Mouse (Mus musculus) heart, postnatal 0 days (tissue): ENCODE results near the gene Pdyn. TPM values are rescaled to one million over a fixed set of nuclear protein-coding genes. Genes with fewer than 3 reads are reported as not detected.

ENCODE experiments used
- ATAC-seq: fragments of 200-750 bp; cut with Nextera tagmentation; 2 replicates; pipeline ENCODE4 v1.8.0; 2017; ENCODE audit warnings: low read depth, moderate number of reproducible peaks, moderate library complexity; ENCODE audit not compliant: insufficient read depth
- DNase-seq: peaks from one replicate; pipeline ENCODE4 v3.0.0-alpha.2; 2016; ENCODE audit warnings: low spot score
- H3K27ac ChIP-seq: fragments of 300-500 bp; sonication (generic); 2 replicates; pipeline ENCODE4 v1.5.1; 2014; ENCODE audit warnings: low read depth, mild to moderate bottlenecking
- H3K27me3 ChIP-seq: fragments of 300-500 bp; sonication (generic); 2 replicates; pipeline ENCODE4 v1.6.1; 2014; ENCODE audit warnings: low read length, mixed read lengths; ENCODE audit not compliant: control insufficient read depth, insufficient read depth
- H3K36me3 ChIP-seq: fragments of 300-500 bp; sonication (generic); replicated peaks from 2 replicates; pipeline ENCODE4 v1.6.1; 2014; ENCODE audit warnings: low read length, mixed read lengths; ENCODE audit not compliant: control insufficient read depth, insufficient read depth
- H3K4me1 ChIP-seq: fragments of 300-500 bp; sonication (generic); 2 replicates; pipeline ENCODE4 v1.6.1; 2014; ENCODE audit warnings: antibody characterized with exemption; ENCODE audit not compliant: control insufficient read depth, insufficient read depth
- H3K4me2 ChIP-seq: fragments of 300-500 bp; sonication (generic); 2 replicates; pipeline ENCODE4 v1.6.1; 2014; ENCODE audit warnings: low read depth, mild to moderate bottlenecking, low read length, moderate library complexity
- H3K4me3 ChIP-seq: fragments of 300-500 bp; sonication (generic); 2 replicates; pipeline ENCODE4 v1.5.1; 2014; ENCODE audit warnings: low read depth, low read length
- H3K9ac ChIP-seq: fragments of 300-500 bp; sonication (generic); replicated peaks from 2 replicates; pipeline ENCODE4 v1.6.1; 2014; ENCODE audit warnings: low read depth, low read length, mixed read lengths
- H3K9me3 ChIP-seq: fragments of 300-500 bp; sonication (generic); replicated peaks from 2 replicates; pipeline ENCODE4 v1.6.1; 2016; ENCODE audit warnings: low read length; ENCODE audit not compliant: control insufficient read depth
- CTCF ChIP-seq: IDR thresholded peaks from 2 replicates; pipeline ENCODE4 v1.5.1; 2016; ENCODE audit warnings: antibody characterized with exemption, control low read depth, low read depth
- EP300 ChIP-seq: IDR thresholded peaks from 2 replicates; pipeline ENCODE4 v1.6.1; 2016; ENCODE audit warnings: antibody characterized with exemption, low read depth
- WGBS: fragments of 180-500 bp; shearing (Covaris S2); extraction: QIAGEN DNeasy Blood & Tissue Kit; methylation state at CpG from one replicate; pipeline ENCODE4 v1.1.7; 2014; 5-methylcytosine and 5-hydroxymethylcytosine counted together
- polyA plus RNA-seq: library from polyadenylated mRNA; unstranded; fragments of >200 nt; fragmentation: Nextera tagmentation; extraction: Ambion mirVana; gene quantifications from 2 replicates; pipeline ENCODE4 v1.2.1, GENCODE M21; 2015
- total RNA-seq: library from RNA; depleted of rRNA; stranded (reverse); fragments of >200 nt; gene quantifications from 2 replicates; pipeline ENCODE4 v1.2.3, GENCODE M21; 2014; ENCODE audit warnings: low replicate concordance

The Pdyn gene
- total and polyA plus RNA-seq, 2 experiments from 2014 or later = 0.04 TPM; not detected in 1

DNA sequence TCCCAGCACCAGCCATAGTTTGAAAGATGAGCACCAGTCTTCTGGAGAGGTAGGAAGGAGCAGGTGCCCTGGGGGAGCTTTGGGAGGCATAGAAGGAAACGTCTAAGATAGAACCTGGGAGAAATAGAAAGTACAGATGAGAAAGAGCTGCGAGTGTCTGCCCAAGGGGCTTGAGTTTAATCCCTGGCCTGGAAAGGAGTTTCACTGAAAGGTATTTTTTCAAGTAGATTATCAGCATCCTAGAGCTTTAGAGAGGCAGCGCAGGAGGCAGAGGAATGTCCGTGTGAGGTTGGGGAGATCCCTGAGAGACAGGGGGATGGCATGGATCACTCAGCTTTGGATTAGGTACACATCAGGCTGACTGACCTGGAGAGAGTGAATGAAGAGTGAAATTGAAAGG is 27.7 kb downstream of the Pdyn start:
- WGBS = 56% methylated on average over 4 of the region's 4 CpGs

DNA sequence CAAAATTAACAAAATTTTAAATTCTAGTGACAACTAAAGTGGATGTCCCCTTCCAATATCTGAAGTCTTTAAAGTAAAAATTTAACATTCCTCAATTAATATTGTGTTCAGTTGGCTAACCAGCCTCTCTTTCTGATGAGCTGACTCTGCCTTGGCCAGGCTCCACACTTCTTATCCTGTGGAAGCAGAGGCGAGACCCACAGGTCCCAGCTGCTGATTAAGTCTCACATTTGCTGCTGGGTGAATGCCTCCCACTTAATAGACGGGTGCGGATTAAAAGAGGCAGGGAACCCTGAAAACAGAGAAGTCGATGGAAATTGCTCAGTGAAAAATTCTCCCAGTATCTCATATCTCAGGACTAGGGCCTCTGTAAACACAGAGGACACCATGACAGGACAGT is 37.2 kb downstream of the Pdyn start:
- Histone ChIP-seq H3K4me3 (no peak overlapping the region), H3K27ac (no peak overlapping the region), H3K9ac (no peak overlapping the region), H3K9me3 (no peaks in the 10 kb centered on the region), H3K4me2 (no peak overlapping the region), H3K36me3 (no peaks in the 10 kb centered on the region), H3K4me1 (no peaks in the 10 kb centered on the region), H3K27me3 (no peaks in the 10 kb centered on the region)
- WGBS = 34% methylated on average over 4 of the region's 4 CpGs
- DNase-seq = no peak
- TF ChIP-seq EP300 (no peak), CTCF (no peak)
- no peak for ATAC-seq

More for the DNA sequence above, 27.7 kb downstream of the Pdyn start:
- H3K27me3 ChIP-seq = no peaks in the 10 kb centered on the region
- H3K36me3 ChIP-seq = no peaks in the 10 kb centered on the region
- no peak overlapping the region for H3K4me2 ChIP-seq
- no peak for TF ChIP-seq EP300
- no peak for TF ChIP-seq CTCF
- no peak for ATAC-seq
- H3K9me3 ChIP-seq = no peaks in the 10 kb centered on the region
- no peak for DNase-seq
- no peak overlapping the region for H3K9ac ChIP-seq
- H3K27ac ChIP-seq = no peak overlapping the region
- H3K4me1 ChIP-seq = no peaks in the 10 kb centered on the region
- H3K4me3 ChIP-seq = no peak overlapping the region

DNA sequence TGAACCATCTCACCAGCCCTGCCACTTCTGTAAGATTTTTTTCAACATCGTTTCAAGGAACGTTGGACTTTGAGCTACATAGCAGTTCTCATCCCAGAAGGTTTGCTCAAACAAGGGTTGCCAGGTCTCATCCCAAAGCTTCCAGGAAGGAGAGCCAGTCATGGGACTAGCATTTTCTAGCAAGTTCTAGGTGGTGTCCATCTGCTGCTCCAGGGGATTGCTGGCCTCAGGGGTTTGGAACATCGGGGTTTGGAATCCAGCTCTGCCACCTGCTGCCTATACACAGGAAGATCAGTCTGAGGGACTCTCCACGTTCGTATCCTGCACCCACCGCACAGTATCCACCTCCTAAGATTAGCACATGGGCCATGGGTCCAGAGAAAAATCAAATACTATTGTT is 39.6 kb downstream of the Pdyn start:
- TF ChIP-seq CTCF (peak; percentile 52), EP300 (no peak)
- Histone ChIP-seq H3K27me3 (no peaks in the 10 kb centered on the region), H3K9ac (no peak overlapping the region), H3K27ac (no peak overlapping the region), H3K36me3 (no peaks in the 10 kb centered on the region), H3K9me3 (no peaks in the 10 kb centered on the region), H3K4me3 (no peak overlapping the region), H3K4me1 (no peaks in the 10 kb centered on the region), H3K4me2 (no peak overlapping the region)
- ATAC-seq (peak; percentile 41; the same call in 1 of the 2 replicates), DNase-seq (no peak)
- WGBS = 50% methylated on average over 6 of the region's 6 CpGs

DNA sequence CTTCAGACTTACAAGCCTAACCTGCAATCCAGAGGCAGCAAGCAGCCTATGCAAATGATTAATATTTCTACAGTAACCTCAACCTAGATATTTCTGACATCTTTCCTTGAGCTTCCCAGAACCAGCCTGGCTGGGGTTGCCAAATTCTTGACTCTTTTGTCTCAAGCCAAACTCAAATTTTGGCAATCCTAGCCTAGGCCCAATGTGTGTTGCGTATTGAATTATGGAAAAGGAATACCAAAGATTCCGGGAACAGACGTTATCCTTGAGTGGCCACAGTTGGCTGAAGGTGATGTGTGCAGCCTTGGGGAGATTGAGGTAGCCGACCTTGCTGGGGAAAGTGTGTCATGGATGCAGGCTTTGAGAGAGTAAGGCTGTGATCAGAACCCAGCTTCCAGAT is 40.8 kb downstream of the Pdyn start:
- no peak overlapping the region for H3K9ac ChIP-seq
- 78% methylated on average over 4 of the region's 4 CpGs for WGBS
- TF ChIP-seq EP300 = no peak
- no peak for TF ChIP-seq CTCF

DNA sequence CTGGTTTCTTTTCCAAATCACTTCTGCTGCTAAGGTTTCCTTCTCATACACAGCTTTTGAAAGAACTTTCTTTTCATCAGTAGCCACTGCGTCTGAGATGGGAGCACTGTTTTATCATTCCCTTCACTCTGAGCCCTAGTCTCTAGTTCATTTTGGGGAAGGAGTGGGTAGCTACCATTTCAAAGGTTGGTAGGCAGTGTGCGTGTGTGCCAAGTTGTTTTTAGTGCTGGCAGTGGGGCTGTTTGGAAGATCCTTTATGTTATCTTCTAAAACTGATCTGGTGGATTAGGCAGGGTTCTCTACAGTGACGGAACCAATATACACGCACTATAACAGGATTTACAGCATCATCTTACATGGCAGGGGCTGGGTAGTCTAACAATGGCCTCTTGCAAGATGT is 44.6 kb downstream of the Pdyn start:
- H3K9ac ChIP-seq = no peak overlapping the region
- no peaks in the 10 kb centered on the region for H3K27me3 ChIP-seq
- no peak for DNase-seq
- H3K27ac ChIP-seq = no peak overlapping the region
- no peak for ATAC-seq
- no peaks in the 10 kb centered on the region for H3K9me3 ChIP-seq
- H3K4me3 ChIP-seq = no peak overlapping the region
- WGBS = 92% methylated on average over 4 of the region's 4 CpGs
- no peaks in the 10 kb centered on the region for H3K4me1 ChIP-seq
- no peak for TF ChIP-seq CTCF
- TF ChIP-seq EP300 = no peak
- H3K4me2 ChIP-seq = no peak overlapping the region
- H3K36me3 ChIP-seq = no peaks in the 10 kb centered on the region

More for the DNA sequence above, 40.8 kb downstream of the Pdyn start:
- H3K27me3 ChIP-seq = no peaks in the 10 kb centered on the region
- H3K4me2 ChIP-seq = no peak overlapping the region
- no peaks in the 10 kb centered on the region for H3K4me1 ChIP-seq
- H3K4me3 ChIP-seq = no peak overlapping the region
- ATAC-seq = no peak
- no peaks in the 10 kb centered on the region for H3K36me3 ChIP-seq
- DNase-seq = no peak
- H3K9me3 ChIP-seq = no peaks in the 10 kb centered on the region
- H3K27ac ChIP-seq = no peak overlapping the region

DNA sequence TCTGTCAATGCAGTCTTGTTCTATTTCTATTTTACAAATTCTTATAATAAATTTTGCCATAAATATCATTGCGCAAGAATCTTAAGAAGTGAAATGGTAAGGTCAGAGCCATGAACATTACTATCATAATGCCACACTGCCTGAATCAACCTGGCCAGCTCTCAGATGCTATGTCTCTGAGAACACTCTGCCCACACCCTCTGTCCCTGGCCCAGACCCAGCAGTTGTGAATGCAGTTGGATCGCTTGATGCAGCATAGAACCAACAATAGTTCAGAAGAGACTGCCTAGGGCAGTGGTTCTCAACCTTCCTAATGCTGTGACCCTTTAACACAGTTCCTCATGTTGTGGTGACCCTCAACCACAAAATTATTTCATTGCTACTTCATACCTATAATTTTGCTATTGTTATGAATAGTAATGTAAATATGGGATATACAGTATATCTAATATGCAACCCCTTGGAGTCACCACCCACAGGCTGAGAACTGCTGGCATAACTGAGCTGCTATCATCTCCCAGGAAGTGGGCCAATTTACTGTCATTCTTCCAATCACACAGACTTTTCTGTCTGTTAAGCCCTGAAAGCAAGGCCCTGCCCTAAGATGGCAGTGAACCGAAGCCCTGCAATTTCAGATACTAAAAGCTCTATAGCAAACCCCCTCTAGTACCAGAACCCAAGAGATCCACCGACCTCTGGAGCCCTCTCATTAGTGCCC is 45.3 kb downstream of the Pdyn start:
- 63% methylated on average over 4 of the region's 4 CpGs for WGBS
- no peaks in the 10 kb centered on the region for H3K9me3 ChIP-seq
- TF ChIP-seq EP300 = no peak
- TF ChIP-seq CTCF = no peak
- H3K9ac ChIP-seq = no peak overlapping the region
- H3K4me1 ChIP-seq = no peaks in the 10 kb centered on the region
- ATAC-seq (no peak), DNase-seq (no peak)
- no peaks in the 10 kb centered on the region for H3K36me3 ChIP-seq
- no peak overlapping the region for H3K27ac ChIP-seq
- no peak overlapping the region for H3K4me3 ChIP-seq
- no peaks in the 10 kb centered on the region for H3K27me3 ChIP-seq
- no peak overlapping the region for H3K4me2 ChIP-seq
